ENCODE assay signal across 8 mouse cellular contexts in the genomic region with DNA sequence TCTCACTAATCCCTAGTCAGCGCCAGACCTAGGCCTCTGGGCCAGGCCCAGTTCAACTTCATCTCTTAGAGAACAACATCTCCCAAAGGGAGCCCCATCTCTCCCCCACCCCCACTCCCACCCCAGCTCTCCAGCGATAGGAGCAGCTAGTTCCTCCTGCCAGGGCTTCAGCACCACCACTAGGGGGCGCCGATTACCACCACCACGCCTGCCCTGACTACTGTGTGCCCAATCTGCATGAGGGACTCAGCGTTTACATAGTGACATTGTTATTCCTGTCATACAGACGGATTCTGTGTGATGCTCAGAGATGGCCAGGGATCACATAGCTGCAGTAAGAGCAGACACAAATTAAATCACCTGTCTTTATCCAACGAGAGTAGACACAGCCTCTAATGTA. TPM values are rescaled to one million over a fixed set of nuclear protein-coding genes. Genes with fewer than 3 reads are reported as not detected.
DNase-seq lines count a peak whose midpoint lies in the region; ATAC-seq and TF ChIP-seq lines count a peak whose summit lies in the region.

No protein-coding gene starts in this region.

- no peaks in the 10 kb centered on the region for H3K27me3 ChIP-seq in embryonic facial prominence, embryonic 11.5 days (ENCODE audit: control insufficient read depth, insufficient read depth, low read length)
- H3K27me3 ChIP-seq in stomach, embryonic 14.5 days (ENCODE audit: control insufficient read depth, insufficient read depth, low read length): no peaks in the 10 kb centered on the region
- H3K27me3 ChIP-seq in hindbrain, embryonic 11.5 days (ENCODE audit: control insufficient read depth, insufficient read depth, low read length): no peaks in the 10 kb centered on the region

- H3K9me3 ChIP-seq in embryonic facial prominence, embryonic 11.5 days (replicated peaks; ENCODE audit: control insufficient read depth, low read length): no peaks in the 10 kb centered on the region
- H3K9me3 ChIP-seq in stomach, embryonic 14.5 days (ENCODE audit: control insufficient read depth, low read depth, low read length): no peaks in the 10 kb centered on the region
- H3K9me3 ChIP-seq in hindbrain, embryonic 11.5 days (ENCODE audit: control insufficient read depth, low read length): no peaks in the 10 kb centered on the region

- H3K4me3 ChIP-seq in embryonic facial prominence, embryonic 11.5 days (ENCODE audit: low read depth, low read length): no peak overlapping the region
- H3K4me3 ChIP-seq in lung, adult 2 months (replicated peaks; ENCODE audit: extremely low read depth, low read depth, low read length): no peak overlapping the region
- no peak overlapping the region for H3K4me3 ChIP-seq in stomach, embryonic 14.5 days (ENCODE audit: low read depth, low read length)
- H3K4me3 ChIP-seq in hindbrain, embryonic 11.5 days (ENCODE audit: low read depth, low read length): no peak overlapping the region

- no peak for TF ChIP-seq POLR2A in lung, adult 2 months (IDR thresholded peaks at IDR 0.05; ENCODE audit: borderline replicate concordance, extremely low read depth, low read depth, low read length)

- peak; percentile 73 for TF ChIP-seq CTCF in lung, adult 2 months (IDR thresholded peaks at IDR 0.05; ENCODE audit: insufficient read depth, low read length)

- intact Hi-C loops in gastrocnemius, postnatal 14 days (cut with DNase I; ENCODE audit: low total_unique reads): no loop called here

- 0 out of 2 replicates have a peak overlapping the region, but pooled peaks have one; percentile 56 for H3K27ac ChIP-seq in embryonic facial prominence, embryonic 11.5 days (replicated peaks; ENCODE audit: low read depth, low read length)
- H3K27ac ChIP-seq in stomach, embryonic 14.5 days (ENCODE audit: low read length): 0 out of 2 replicates have a peak overlapping the region, but pooled peaks have one; percentile 74
- H3K27ac ChIP-seq in hindbrain, embryonic 11.5 days (ENCODE audit: low read depth, low read length): no peak overlapping the region

- H3K4me1 ChIP-seq in embryonic facial prominence, embryonic 11.5 days (ENCODE audit: control insufficient read depth, insufficient read depth, low read length): no peaks in the 10 kb centered on the region
- no peaks in the 10 kb centered on the region for H3K4me1 ChIP-seq in lung, adult 2 months (ENCODE audit: control insufficient read depth, insufficient read depth, low read length)
- H3K4me1 ChIP-seq in stomach, embryonic 14.5 days (ENCODE audit: control insufficient read depth, insufficient read depth, low read length): peaks cover 23% of the 10 kb centered on the region
- peaks cover 5% of the 10 kb centered on the region for H3K4me1 ChIP-seq in hindbrain, embryonic 11.5 days (replicated peaks; ENCODE audit: control insufficient read depth, insufficient read depth, low read length)

- H3K36me3 ChIP-seq in embryonic facial prominence, embryonic 11.5 days (replicated peaks; ENCODE audit: control insufficient read depth, insufficient read depth, low read depth, low read length): no peaks in the 10 kb centered on the region
- no peaks in the 10 kb centered on the region for H3K36me3 ChIP-seq in stomach, embryonic 14.5 days (ENCODE audit: control insufficient read depth, insufficient read depth, low read length)
- no peaks in the 10 kb centered on the region for H3K36me3 ChIP-seq in hindbrain, embryonic 11.5 days (ENCODE audit: control insufficient read depth, insufficient read depth, low read length)

- WGBS in embryonic facial prominence, embryonic 11.5 days: 36% methylated on average over 8 of the region's 8 CpGs
- 30% methylated on average over 8 of the region's 8 CpGs for WGBS in lung, adult 2 months
- 46% methylated on average over 8 of the region's 8 CpGs for WGBS in stomach, embryonic 14.5 days
- 47% methylated on average over 8 of the region's 8 CpGs for WGBS in hindbrain, embryonic 11.5 days

- no peak overlapping the region for H3K9ac ChIP-seq in embryonic facial prominence, embryonic 11.5 days (replicated peaks; ENCODE audit: low read length)
- no peak overlapping the region for H3K9ac ChIP-seq in stomach, embryonic 14.5 days (replicated peaks; ENCODE audit: low read depth, low read length)
- no peak overlapping the region for H3K9ac ChIP-seq in hindbrain, embryonic 11.5 days (ENCODE audit: low read depth, low read length)

- no peak for ATAC-seq in embryonic facial prominence, embryonic 11.5 days (replicated peaks; ENCODE audit: insufficient number of reproducible peaks, low FRiP score, low TSS enrichment, low read depth)
- no peak for ATAC-seq in stomach, embryonic 14.5 days (ENCODE audit: insufficient number of reproducible peaks, insufficient read depth, low FRiP score, low read depth)
- ATAC-seq in hindbrain, embryonic 11.5 days (ENCODE audit: low FRiP score): no peak

- DNase-seq in gastrocnemius, postnatal 14 days: peak; percentile 36
- no peak for DNase-seq in gastrocnemius, adult 18-20 months (ENCODE audit: low spot score)
- DNase-seq in CD8-positive naive resting alpha-beta T cell, adult 2 months (ENCODE audit: low read depth in 2 of 2, low spot score in 2 of 2): peak; percentile 41 to 47
- DNase-seq in embryonic facial prominence, embryonic 11.5 days (ENCODE audit: low spot score): peak; percentile 26
- DNase-seq in lung, adult 2 months: peak; percentile 61
- DNase-seq in right cerebral cortex, adult 18-20 months: no peak
- DNase-seq in hindbrain, embryonic 11.5 days (ENCODE audit: low spot score): no peak

- H3K4me2 ChIP-seq in embryonic facial prominence, embryonic 11.5 days (ENCODE audit: low read depth, low read length): no peak overlapping the region
- no peak overlapping the region for H3K4me2 ChIP-seq in stomach, embryonic 14.5 days (replicated peaks; ENCODE audit: low read depth, low read length)
- H3K4me2 ChIP-seq in hindbrain, embryonic 11.5 days (replicated peaks; ENCODE audit: low read depth, low read length): no peak overlapping the region

RNA-seq across cellular contexts. Expression of a gene that starts 12.3 kb away (rescaled TPM):
- total RNA-seq in gastrocnemius, postnatal 14 days (2021): 1 to 10 TPM; 1.1 to 1.5 TPM
- 1 to 10 TPM in 1 of 2 experiments, under 1 TPM in 1; 0.71 to 1.5 TPM for total RNA-seq in gastrocnemius, adult 18-20 months (2021)
- polyA plus RNA-seq in embryonic facial prominence, embryonic 11.5 days (2014; fragmentation: Nextera tagmentation; extraction: Ambion mirVana): 17.2 and 19.6 TPM in 2 replicates
- 32.4 and 44.6 TPM in 2 replicates for polyA plus RNA-seq in lung, adult 2 months (2012; rRNA removed)
- 16.1 and 18.0 TPM in 2 replicates for polyA plus RNA-seq in stomach, embryonic 14.5 days (2014; fragmentation: Nextera tagmentation; extraction: Ambion mirVana)
- 11.4 and 13.2 TPM in 2 replicates for polyA plus RNA-seq in hindbrain, embryonic 11.5 days (2014; fragmentation: Nextera tagmentation; extraction: Ambion mirVana)

RNA-seq across cellular contexts. Expression of a gene that starts 17.4 kb away (rescaled TPM):
- total RNA-seq in gastrocnemius, postnatal 14 days (2021): 10 to 100 TPM; 19.2 to 25.7 TPM
- 10 to 100 TPM; 19.7 to 25.5 TPM for total RNA-seq in gastrocnemius, adult 18-20 months (2021)
- polyA plus RNA-seq in embryonic facial prominence, embryonic 11.5 days (2014; fragmentation: Nextera tagmentation; extraction: Ambion mirVana): 39.9 and 42.5 TPM in 2 replicates
- 13.4 and 22.7 TPM in 2 replicates for polyA plus RNA-seq in lung, adult 2 months (2012; rRNA removed)
- polyA plus RNA-seq in stomach, embryonic 14.5 days (2014; fragmentation: Nextera tagmentation; extraction: Ambion mirVana): 47.6 and 48.6 TPM in 2 replicates
- 44.2 and 45.6 TPM in 2 replicates for polyA plus RNA-seq in hindbrain, embryonic 11.5 days (2014; fragmentation: Nextera tagmentation; extraction: Ambion mirVana)

RNA-seq across cellular contexts. Expression of a gene that starts 47.6 kb away (rescaled TPM):
- total RNA-seq in gastrocnemius, postnatal 14 days (2021): 10 to 100 TPM; 29.6 to 41.4 TPM
- 10 to 100 TPM; 28.0 TPM for total RNA-seq in gastrocnemius, adult 18-20 months (2021)
- polyA plus RNA-seq in embryonic facial prominence, embryonic 11.5 days (2014; fragmentation: Nextera tagmentation; extraction: Ambion mirVana): 119 and 131 TPM in 2 replicates
- polyA plus RNA-seq in lung, adult 2 months (2012; rRNA removed): 38.0 and 49.9 TPM in 2 replicates
- polyA plus RNA-seq in stomach, embryonic 14.5 days (2014; fragmentation: Nextera tagmentation; extraction: Ambion mirVana): 95.3 and 104 TPM in 2 replicates
- 128 and 132 TPM in 2 replicates for polyA plus RNA-seq in hindbrain, embryonic 11.5 days (2014; fragmentation: Nextera tagmentation; extraction: Ambion mirVana)

Comparison
In these comparisons a context has a peak if more than half of its experiments do, and no peak if none do; other contexts are left out.
1. DNase-seq: peak in gastrocnemius, postnatal 14 days (single experiment), CD8-positive naive resting alpha-beta T cell, adult 2 months (2 of 2), embryonic facial prominence, embryonic 11.5 days (single experiment) and lung, adult 2 months (single experiment); none in gastrocnemius, adult 18-20 months (single experiment), right cerebral cortex, adult 18-20 months (single experiment) and hindbrain, embryonic 11.5 days (single experiment).